Mouse (Mus musculus) intestine, embryonic 14.5 days (tissue): ENCODE measurements around the gene Olfr1046. TPM values are rescaled to one million over a fixed set of nuclear protein-coding genes. Genes with fewer than 3 reads are reported as not detected.
"Not testable (repeated sequence)": the region's sequence is repeated elsewhere in the genome, so short reads cannot be mapped to it uniquely, and the experiment has no call there.

ENCODE experiments used
- ATAC-seq: fragments of 200-750 bp; cut with Nextera tagmentation; replicated peaks from 2 replicates; pipeline ENCODE4 v1.8.0; 2017; ENCODE audit warnings: low read depth, moderate number of reproducible peaks, moderate TSS enrichment, moderate library complexity; ENCODE audit not compliant: low FRiP score, low TSS enrichment
- DNase-seq: peaks from one replicate; pipeline ENCODE4 v3.0.0-alpha.2; 2018; ENCODE audit warnings: low spot score
- H3K27ac ChIP-seq: fragments of 300-500 bp; sonication (generic); 2 replicates; pipeline ENCODE4 v1.5.1; 2014; ENCODE audit warnings: low read depth, mild to moderate bottlenecking, control low read depth
- H3K27me3 ChIP-seq: fragments of 300-500 bp; sonication (generic); replicated peaks from 2 replicates; pipeline ENCODE4 v1.6.1; 2014; ENCODE audit warnings: low read length, control low read depth; ENCODE audit not compliant: control insufficient read depth, insufficient read depth
- H3K36me3 ChIP-seq: fragments of 300-500 bp; sonication (generic); 2 replicates; pipeline ENCODE4 v1.6.1; 2014; ENCODE audit warnings: low read length, control low read depth; ENCODE audit not compliant: control insufficient read depth, insufficient read depth
- H3K4me1 ChIP-seq: fragments of 300-500 bp; sonication (generic); replicated peaks from 2 replicates; pipeline ENCODE4 v1.6.1; 2014; ENCODE audit warnings: low read length, control low read depth, mixed read lengths; ENCODE audit not compliant: control insufficient read depth, insufficient read depth
- H3K4me2 ChIP-seq: fragments of 300-500 bp; sonication (generic); 2 replicates; pipeline ENCODE4 v1.6.1; 2014; ENCODE audit warnings: low read length
- H3K4me3 ChIP-seq: fragments of 300-500 bp; sonication (generic); 2 replicates; pipeline ENCODE4 v1.5.1; 2014; ENCODE audit warnings: low read depth, low read length, control low read depth, mixed read lengths
- H3K9ac ChIP-seq: fragments of 300-500 bp; sonication (generic); 2 replicates; pipeline ENCODE4 v1.6.1; 2014; ENCODE audit warnings: mild to moderate bottlenecking, low read length
- H3K9me3 ChIP-seq: fragments of 300-500 bp; sonication (generic); 2 replicates; pipeline ENCODE4 v1.6.1; 2016; ENCODE audit warnings: low read length, control low read depth; ENCODE audit not compliant: control insufficient read depth
- WGBS: fragments of 180-500 bp; shearing (Covaris S2); extraction: QIAGEN DNeasy Blood & Tissue Kit; methylation state at CpG from one replicate; pipeline ENCODE4 v1.1.7; 2014; 5-methylcytosine and 5-hydroxymethylcytosine counted together
- polyA plus RNA-seq: library from polyadenylated mRNA; unstranded; fragments of >200 nt; fragmentation: Nextera tagmentation; extraction: Ambion mirVana; gene quantifications from 2 replicates; pipeline ENCODE4 v1.2.1, GENCODE M21; 2014

Gene Olfr1046
- polyA plus RNA-seq, 1 experiment from 2014 or later = not detected

- H3K9ac ChIP-seq, H3K4me3 ChIP-seq, H3K27me3 ChIP-seq, ATAC-seq, H3K9me3 ChIP-seq, H3K27ac ChIP-seq, H3K4me1 ChIP-seq, DNase-seq, H3K4me2 ChIP-seq, H3K36me3 ChIP-seq: not testable (repeated sequence)
- 73% methylated on average over 7 of the region's 7 CpGs for WGBS
Measured at GRCm38 (mm10) chr2:86175422-86175821, 43.7 kb downstream of the Olfr1046 start.

DNA sequence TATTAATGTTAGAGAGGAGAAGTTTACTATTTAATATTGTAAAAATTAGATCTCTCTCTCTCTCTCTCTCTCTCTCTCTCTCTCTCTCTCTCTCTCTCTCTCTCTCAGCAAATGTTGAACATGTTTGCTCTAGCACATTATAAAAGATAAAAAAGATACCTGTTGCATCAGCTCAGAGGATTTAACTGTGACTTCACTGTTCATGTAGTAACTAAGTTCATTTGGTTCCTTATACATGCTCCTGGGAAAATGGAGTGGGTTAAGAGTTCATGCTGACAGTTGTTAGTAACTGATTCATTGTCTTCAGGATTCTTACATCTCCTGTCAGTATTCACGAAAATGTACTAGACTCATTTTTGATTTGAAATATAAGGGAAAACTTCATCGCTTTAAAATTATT, 51.7 kb downstream of the Olfr1046 start, which contains the start of gene Olfr1043:
Gene Olfr1043 (minus strand): TSS at position 101 of the 400 bp plus-strand sequence.
- Histone ChIP-seq H3K9ac (no peak within 1 kb of the TSS), H3K4me1 (no peaks in the 10 kb centered on the region), H3K4me2 (no peak within 1 kb of the TSS), H3K27me3 (no peaks in the 10 kb centered on the region), H3K27ac (no peak within 1 kb of the TSS), H3K4me3 (no peak within 1 kb of the TSS), H3K9me3 (no peaks in the 10 kb centered on the region), H3K36me3 (no peaks in the 10 kb centered on the region)
- no peak for DNase-seq
- ATAC-seq = no peak
- WGBS = 87% methylated on average over 2 of the region's 2 CpGs

Other genes with a start within 250 kb of the Olfr1046 start
- gene Olfr1029, start 245.4 kb downstream of the Olfr1046 start, polyA plus RNA-seq = not detected in 2 replicates
- gene Olfr1030, start 240.0 kb downstream of the Olfr1046 start, polyA plus RNA-seq = not detected in 2 replicates
- gene Olfr1031, start 229.0 kb downstream of the Olfr1046 start, polyA plus RNA-seq = not detected in 2 replicates
- gene Olfr1032, start 213.8 kb downstream of the Olfr1046 start, polyA plus RNA-seq = not detected in 2 replicates
- 2.3 and 2.7 TPM in 2 replicates for gene Olfr1033, start 198.7 kb downstream of the Olfr1046 start, polyA plus RNA-seq
- gene Olfr1034, start 173.5 kb downstream of the Olfr1046 start, polyA plus RNA-seq = 0.07 TPM in 1 of 2 replicates, not detected in the other
- not detected in 2 replicates for gene Olfr1036, start 145.3 kb downstream of the Olfr1046 start, polyA plus RNA-seq
- gene Olfr1037, start 131.9 kb downstream of the Olfr1046 start, polyA plus RNA-seq = not detected in 2 replicates
- not detected in 2 replicates for gene Olfr1039, start 83.4 kb downstream of the Olfr1046 start, polyA plus RNA-seq
- gene Olfr1040, start 72.6 kb downstream of the Olfr1046 start, polyA plus RNA-seq = not detected in 2 replicates
- not detected in 2 replicates for gene Olfr1042, start 57.5 kb downstream of the Olfr1046 start, polyA plus RNA-seq
- gene Olfr1043, start 51.8 kb downstream of the Olfr1046 start, polyA plus RNA-seq = not detected in 2 replicates
- not detected in 2 replicates for gene Olfr1044, start 41.5 kb downstream of the Olfr1046 start, polyA plus RNA-seq
- gene Olfr52, start 33.6 kb downstream of the Olfr1046 start, polyA plus RNA-seq = not detected in 2 replicates
- not detected in 2 replicates for gene Olfr1045, start 16.3 kb downstream of the Olfr1046 start, polyA plus RNA-seq
- gene Olfr1047, start 12.1 kb upstream of the Olfr1046 start, polyA plus RNA-seq = not detected in 2 replicates
- gene Olfr1048, start 21.0 kb upstream of the Olfr1046 start, polyA plus RNA-seq = not detected in 2 replicates
- not detected in 2 replicates for gene Olfr1049, start 39.0 kb upstream of the Olfr1046 start, polyA plus RNA-seq
- gene Olfr1051, start 59.8 kb upstream of the Olfr1046 start, polyA plus RNA-seq = not detected in 2 replicates
- not detected in 2 replicates for gene Olfr1052, start 73.1 kb upstream of the Olfr1046 start, polyA plus RNA-seq
- gene Olfr1053, start 96.0 kb upstream of the Olfr1046 start, polyA plus RNA-seq = not detected in 2 replicates
- not detected in 2 replicates for gene Olfr1054, start 116.1 kb upstream of the Olfr1046 start, polyA plus RNA-seq
- not detected in 2 replicates for gene Olfr1055, start 131.0 kb upstream of the Olfr1046 start, polyA plus RNA-seq
- gene Olfr1056, start 143.2 kb upstream of the Olfr1046 start, polyA plus RNA-seq = not detected in 2 replicates
- not detected in 2 replicates for gene Olfr1057, start 159.1 kb upstream of the Olfr1046 start, polyA plus RNA-seq
- gene Olfr1058, start 169.2 kb upstream of the Olfr1046 start, polyA plus RNA-seq = not detected in 2 replicates
- gene Olfr1061, start 194.7 kb upstream of the Olfr1046 start, polyA plus RNA-seq = not detected in 2 replicates
- gene Olfr1062, start 207.4 kb upstream of the Olfr1046 start, polyA plus RNA-seq = not detected in 2 replicates
- not detected in 2 replicates for gene Olfr1065, start 231.3 kb upstream of the Olfr1046 start, polyA plus RNA-seq
- not detected in 2 replicates for gene Olfr1066, start 237.0 kb upstream of the Olfr1046 start, polyA plus RNA-seq